Mouse (Mus musculus): Measurements from ENCODE around the gene Serpina1b.
"Not testable (repeated sequence)": the region's sequence is repeated elsewhere in the genome, so short reads cannot be mapped to it uniquely, and the experiment has no call there.

The Serpina1b gene

DNA sequence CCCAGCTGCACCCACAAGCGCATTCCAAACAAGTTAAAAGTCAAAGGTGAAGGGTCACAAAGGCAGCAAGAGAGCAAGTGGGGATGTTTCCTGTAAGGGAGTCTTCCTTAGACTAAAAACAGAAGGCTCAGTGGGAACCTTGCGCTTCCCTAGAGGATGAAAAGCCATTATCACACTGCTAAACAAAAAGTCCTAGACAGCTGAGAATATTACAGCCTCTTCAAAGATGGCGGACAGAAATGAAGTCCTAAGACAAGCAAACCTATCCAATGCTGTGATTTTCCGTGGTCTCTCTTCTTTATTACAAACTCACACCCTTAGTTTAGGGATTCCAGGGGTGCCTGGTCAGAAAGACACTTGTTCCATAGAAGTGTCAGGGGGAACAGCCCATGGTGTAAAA, at the start of gene Serpina1b:
TSS of gene Serpina1b (minus strand) at position 101 of the 400 bp plus-strand sequence.
- DNase-seq (ENCODE audit: extremely low spot score), result not testable (repeated sequence)

DNA sequence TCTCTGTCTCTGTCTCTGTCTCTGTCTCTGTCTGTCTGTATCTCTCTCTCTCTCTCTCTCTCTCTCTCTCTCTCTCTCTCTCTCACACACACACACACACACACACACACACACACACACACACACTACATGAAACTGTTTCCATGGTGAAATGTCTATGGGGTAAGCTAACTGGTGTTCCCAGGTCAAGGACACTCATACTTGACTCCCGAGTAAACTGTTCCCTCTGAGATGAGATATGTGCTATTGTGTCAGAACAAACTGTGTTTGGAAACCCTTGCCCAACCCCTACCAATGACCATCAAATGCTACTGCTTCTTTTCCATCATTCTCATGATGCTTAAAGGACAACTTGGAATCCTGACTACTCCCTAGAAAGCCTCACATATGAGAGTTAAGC, 36.7 kb upstream of the Serpina1b start:
- DNase-seq (ENCODE audit: extremely low spot score), result not testable (repeated sequence)

DNA sequence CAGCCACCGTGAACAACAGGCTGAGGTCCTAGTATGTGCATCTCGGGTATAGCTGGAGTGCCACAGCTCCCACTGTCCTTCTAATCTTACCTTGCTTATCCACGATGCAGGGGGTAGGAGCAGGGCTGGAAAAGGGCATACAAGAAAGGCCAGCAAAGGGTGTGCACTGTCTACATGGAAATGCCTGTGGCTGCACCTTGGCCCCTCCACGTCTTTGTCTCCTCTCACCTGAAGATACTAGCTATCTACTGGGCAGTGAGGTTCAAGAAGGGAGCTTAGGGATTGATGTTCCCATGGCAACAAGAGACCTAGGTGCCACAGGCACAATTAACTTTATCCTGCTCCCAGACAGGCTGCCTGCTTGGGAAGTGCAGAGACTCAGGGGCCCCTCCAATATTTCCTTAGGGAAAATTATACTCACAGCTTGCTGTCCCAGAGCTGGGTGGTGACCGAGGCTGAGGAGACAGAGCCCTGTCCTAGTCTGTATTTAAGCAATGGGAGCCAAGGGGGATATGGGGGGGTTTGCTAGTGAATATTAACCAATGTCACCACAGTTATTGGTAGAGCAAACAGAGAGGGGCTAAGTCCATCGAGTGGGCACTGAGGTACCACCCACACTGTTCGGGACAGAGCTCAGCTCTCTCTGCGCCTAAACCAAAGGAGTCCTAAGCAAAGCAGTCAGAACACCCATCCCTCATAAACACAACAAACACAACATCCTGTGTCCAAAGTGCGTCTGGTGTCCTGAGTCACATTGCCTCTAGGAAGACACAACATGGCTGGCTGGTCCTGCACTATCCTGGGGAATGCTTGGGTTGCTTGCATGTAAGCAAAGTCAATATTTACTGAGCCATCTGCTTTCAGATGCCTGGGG, 33.2 kb upstream of the Serpina1b start, which contains the start of gene Serpina1a:
TSS of gene Serpina1a (minus strand) at position 462 of the 874 bp plus-strand sequence.
- not testable (repeated sequence) for DNase-seq (ENCODE audit: extremely low spot score)

DNA sequence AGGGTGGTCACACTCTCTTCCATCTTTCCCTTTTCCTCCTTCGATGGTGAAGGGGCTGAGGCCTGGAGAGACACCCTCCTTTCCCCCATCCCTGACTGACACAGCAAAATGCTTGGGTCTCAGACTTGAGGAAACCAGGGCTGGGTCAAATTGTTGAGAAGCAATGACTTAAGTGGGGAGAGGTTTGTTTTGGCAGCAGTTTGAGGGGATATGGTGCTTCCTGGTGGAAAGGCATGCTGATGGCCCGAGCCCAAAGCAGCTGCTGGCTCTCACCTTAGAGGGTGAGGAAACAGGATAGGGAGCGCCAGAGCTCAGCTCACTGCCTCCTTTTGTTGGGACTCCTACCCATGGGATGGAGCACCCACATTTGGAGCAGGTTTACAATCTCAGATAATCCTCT, 30.8 kb upstream of the Serpina1b start:
- DNase-seq (ENCODE audit: extremely low spot score), result no peak

DNA sequence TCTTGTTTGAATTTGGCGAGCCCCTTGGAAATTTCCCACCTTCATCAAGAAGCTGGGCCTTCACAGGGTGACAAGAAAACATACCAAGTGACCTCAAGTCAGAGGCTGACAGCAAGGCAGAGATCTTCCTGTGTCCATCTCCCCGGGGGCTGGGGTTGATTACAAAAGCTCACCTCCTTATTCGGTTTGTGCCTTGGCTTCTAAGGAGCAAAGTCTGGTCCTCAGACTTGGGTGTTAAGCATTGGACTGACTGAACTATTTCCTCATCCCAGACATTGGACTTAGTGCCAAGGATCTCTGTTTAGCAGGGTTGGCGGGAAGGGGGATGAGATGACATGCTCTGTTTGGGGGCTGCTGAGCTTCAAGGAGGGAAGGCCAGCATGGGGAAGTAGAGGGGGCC, 30.4 kb upstream of the Serpina1b start:
- DNase-seq (ENCODE audit: extremely low spot score), result not testable (repeated sequence)

DNA sequence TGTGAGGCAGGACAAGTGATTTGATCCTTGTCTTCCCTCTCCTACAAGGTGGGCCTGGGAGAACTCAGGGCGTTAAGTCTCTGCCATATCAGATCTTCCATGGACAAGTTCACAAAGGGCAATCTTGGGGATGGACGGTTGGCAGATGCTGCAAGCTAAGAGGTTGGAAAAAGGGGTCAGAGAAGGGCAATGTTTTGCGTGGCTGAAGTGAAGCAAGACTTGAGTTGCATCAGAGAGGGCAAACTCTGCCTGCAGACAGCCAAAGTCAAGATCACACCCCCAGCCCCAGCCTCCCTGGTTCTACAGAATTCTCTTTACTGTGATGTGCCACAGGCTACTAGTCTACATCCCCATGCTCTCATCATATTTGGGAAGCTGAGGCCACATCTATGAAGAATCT, 29.4 kb upstream of the Serpina1b start:
- not testable (repeated sequence) for DNase-seq (ENCODE audit: extremely low spot score)

DNA sequence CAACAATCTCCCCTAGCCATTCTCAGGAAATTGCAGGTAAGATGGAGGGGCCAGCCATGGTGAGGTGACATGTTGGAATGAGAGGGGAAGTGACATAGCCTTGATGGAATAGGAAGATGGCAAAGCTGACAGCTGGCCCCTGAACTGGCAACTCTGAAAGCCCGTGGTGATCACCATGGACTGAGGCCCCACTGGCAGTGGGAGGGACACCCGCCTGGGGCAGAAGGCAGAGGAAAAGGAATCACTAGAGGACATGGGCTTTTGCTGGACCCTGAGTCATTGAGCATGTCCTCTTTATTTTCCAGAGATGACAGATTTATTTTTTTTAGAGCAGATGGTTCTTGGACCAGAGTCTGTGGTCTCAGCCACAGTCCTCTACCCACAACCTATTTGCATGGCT, 22.9 kb upstream of the Serpina1b start:
- DNase-seq (ENCODE audit: extremely low spot score), result not testable (repeated sequence)

DNA sequence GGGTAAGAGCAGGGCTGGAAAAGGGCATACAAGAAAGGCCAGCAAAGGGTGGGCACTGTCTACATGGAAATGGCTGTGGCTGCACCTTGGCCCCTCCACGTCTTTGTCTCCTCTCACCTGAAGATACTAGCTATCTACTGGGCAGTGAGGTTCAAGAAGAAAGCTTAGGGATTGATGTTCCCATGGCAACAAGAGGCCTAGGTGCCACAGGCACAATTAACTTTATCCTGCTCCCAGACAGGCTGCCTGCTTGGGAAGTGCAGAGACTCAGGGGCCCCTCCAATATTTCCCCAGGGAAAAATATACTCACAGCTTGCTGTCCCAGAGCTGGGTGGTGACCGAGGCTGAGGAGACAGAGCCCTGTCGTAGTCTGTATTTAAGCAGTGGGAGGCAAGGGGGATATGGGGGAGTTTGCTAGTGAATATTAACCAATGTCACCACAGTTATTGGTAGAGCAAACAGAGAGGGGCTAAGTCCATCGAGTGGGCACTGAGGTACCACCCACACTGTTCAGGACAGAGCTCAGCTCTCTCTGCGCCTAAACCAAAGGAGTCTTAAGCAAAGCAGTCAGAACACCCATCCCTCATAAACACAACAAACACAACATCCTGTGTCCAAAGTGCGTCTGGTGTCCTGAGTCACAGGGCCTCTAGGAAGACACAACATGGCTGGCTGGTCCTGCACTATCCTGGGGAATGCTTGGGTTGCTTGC, 2.4 kb downstream of the Serpina1b start:
- not testable (repeated sequence) for DNase-seq (ENCODE audit: extremely low spot score)

DNA sequence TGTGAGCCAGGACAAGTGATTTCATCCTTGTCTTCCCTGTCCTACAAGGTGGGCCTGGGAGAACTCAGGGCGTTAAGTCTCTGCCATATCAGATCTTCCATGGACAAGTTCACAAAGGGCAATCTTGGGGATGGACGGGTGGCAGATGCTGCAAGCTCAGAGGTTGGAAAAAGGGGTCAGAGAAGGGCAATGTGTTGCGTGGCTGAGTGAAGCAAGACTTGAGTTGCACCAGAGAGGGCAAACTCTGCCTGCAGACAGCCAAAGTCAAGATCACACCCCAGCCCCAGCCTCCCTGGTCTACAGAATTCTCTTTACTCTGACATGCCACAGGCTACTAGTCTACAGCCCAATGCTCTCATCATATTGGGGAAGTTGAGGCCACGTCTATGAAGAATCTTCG, 6.3 kb downstream of the Serpina1b start:
- DNase-seq (ENCODE audit: extremely low spot score), result not testable (repeated sequence)

DNA sequence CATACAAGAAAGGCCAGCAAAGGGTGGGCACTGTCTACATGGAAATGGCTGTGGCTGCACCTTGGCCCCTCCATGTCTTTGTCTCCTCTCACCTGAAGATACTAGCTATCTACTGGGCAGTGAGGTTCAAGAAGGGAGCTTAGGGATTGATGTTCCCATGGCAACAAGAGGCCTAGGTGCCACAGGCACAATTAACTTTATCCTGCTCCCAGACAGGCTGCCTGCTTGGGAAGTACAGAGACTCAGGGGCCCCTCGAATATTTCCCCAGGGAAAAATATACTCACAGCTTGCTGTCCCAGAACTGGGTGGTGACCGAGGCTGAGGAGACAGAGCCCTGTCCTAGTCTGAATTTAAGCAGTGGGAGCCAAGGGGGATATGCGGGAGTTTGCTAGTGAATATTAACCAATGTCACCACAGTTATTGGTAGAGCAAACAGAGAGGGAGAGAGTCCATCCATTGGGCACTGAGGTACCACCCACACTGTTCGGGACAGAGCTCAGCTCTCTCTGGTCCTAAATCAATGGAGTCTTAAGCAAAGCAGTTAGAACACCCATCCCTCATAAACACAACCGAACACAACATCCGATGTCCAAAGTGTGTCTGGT, 56.8 kb downstream of the Serpina1b start, which contains the start of gene Serpina1d:
TSS of gene Serpina1d (minus strand) at position 347 of the 606 bp plus-strand sequence.
- not testable (repeated sequence) for DNase-seq (ENCODE audit: extremely low spot score)

DNA sequence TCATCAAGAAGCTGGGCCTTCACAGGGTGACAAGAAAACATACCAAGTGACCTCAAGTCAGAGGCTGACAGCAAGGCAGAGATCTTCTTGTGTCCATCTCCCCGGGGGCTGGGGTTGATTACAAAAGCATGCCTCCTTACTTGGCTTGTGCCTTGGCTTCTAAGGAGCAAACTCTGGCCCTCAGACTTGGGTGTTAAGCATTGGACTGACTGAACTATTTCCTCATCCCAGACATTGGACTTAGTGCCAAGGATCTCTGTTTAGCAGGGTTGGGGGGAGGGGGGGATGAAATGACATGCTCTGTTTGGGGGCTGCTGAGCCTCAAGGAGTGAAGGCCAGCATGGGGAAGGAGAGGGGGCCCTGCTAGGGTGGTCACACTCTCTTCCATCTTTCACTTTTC, 59.6 kb downstream of the Serpina1b start:
- not testable (repeated sequence) for DNase-seq (ENCODE audit: extremely low spot score)

DNA sequence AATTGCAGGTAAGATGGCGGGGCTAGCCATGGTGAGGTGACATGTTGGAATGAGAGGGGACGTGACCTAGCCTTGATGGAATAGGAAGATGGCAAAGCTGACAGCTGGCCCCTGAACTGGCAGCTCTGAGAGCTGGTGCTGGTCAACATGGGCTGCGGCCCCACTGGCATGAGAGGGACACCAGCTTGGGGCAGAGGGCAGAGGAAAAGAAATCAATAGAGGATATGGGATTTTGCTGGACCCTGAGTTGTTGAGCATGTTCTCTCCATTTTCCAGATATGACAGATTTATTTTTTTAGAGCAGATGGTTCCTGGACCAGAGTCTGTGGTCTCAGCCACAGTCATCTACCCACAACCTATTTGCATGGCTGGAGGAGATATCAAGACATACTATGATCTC, 67.1 kb downstream of the Serpina1b start:
- DNase-seq (ENCODE audit: extremely low spot score), result not testable (repeated sequence)

DNA sequence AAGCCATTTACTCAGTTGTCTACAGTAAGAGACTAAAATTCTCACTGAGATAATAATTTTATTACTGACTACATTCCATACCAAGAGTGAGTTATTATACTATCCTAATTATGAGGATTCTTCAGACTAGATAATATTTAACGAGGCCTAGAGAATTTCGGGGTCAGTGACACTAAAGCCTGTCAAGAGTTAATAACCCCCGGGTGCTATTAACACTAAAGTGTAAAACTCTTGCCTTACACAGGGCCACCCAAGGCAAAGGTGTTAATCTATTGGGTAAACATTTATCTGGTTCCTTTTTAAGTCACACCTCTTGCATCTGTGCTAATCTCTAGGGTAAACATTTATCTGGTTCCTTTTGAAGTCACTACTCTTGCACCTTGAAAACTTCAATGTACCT, 69.9 kb downstream of the Serpina1b start:
- DNase-seq (ENCODE audit: extremely low spot score), result not testable (repeated sequence)

DNA sequence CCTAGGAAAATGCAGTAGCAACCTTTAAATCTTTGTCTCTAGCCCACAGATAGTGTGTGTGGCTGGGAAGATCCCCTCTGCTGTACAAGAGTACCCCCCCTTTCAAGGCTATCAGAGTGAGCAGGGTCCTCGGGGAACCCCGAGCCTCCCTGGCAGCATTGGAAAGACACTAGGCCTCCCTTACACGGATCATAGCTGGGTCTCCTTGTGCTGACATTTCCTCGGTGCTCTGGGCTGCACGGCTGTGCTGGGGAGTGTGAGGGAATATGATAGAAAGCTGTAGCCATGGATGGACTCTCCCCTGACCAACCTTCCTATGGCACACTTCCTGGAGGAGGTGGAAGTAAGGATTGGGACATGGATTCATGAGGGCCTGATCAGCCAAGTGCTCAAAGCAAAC, 84.2 kb downstream of the Serpina1b start:
- DNase-seq (ENCODE audit: extremely low spot score), result not testable (repeated sequence)

DNA sequence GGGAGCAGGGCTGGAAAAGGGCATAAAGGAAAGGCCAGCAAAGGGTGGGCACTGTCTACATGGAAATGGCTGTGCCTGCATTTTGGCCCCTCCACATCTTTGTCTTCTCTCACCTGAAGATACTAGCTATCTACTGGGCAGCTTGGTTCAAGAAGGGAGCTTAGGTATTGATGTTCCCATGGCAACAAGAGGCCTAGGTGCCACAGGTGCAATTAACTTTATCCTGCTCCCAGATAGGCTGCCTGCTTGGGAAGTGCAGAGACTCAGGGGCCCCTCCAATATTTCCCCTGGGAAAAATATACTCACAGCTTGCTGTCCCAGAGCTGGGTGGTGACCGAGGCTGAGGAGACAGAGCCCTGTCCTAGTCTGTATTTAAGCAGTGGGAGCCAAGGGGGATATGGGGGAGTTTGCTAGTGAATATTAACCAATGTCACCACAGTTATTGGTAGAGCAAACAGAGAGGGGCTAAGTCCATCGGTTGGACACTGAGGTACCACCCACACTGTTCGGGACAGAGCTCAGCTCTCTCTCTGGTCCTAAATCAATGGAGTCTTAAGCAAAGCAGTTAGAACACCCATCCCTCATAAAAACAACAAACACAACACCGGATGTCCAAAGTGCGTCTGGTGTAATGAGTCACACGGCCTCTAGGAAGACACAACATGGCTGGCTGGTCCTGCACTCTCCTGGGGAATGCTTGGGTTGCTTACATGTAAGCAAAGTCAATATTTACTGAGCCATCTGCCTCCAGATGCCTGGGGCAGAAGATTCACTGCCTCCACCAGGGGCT, 92.2 kb downstream of the Serpina1b start:
- DNase-seq (ENCODE audit: extremely low spot score), result not testable (repeated sequence)

DNA sequence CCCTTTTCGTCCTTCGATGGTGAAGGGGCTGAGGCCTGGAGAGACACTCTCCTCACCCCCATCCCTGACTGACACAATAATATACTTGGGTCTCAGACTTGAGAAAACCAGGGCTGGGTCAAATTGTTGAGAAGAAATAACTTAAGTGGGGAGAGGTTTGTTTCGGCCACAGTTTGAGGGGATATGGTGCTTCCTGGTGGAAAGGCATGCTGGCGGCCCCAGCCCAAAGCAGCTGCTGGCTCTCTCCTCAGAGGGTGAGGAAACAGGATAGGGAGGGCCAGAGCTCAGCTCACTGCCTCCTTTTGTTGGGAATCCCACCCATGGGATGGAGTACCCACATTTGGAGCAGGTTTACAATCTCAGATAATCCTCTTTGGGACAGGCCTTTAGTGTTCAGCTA, 94.6 kb downstream of the Serpina1b start:
- not testable (repeated sequence) for DNase-seq (ENCODE audit: extremely low spot score)

DNA sequence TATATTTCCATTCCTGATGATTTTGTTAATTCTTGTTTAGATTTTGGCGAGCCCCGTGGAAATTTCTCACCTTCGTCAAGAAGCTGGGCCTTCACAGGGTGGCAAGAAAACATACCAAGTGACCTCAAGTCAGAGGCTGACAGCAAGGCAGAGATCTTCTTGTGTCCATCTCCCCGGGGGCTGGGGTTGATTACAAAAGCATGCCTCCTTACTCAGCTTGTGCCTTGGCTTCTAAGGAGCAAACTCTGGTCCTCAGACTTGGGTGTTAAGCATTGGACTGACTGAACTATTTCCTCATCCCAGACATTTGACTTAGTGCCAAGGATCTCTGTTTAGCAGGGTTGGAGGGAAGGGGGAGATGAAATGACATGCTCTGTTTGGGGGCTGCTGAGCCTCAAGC, 95.1 kb downstream of the Serpina1b start:
- not testable (repeated sequence) for DNase-seq (ENCODE audit: extremely low spot score)

DNA sequence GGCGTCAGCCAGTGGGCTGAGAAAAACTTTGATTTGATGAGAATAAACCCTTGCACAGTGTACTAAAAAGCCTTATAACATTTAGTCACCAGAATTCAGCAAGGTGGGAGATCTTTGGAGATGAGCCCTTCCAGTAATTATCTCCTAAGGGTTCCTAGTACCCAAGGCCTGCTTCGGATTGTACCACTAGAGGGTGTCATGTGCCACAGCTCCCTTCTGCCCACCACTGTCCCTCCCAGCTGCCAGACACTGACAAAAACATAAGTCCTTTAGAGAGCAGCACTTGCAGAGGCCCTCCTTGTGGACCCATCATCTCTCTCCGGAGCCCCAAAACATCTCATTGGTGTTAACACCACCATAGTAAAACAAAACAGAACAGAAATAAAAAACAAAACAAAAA, 118.6 kb downstream of the Serpina1b start:
- DNase-seq (ENCODE audit: extremely low spot score), result no peak

DNA sequence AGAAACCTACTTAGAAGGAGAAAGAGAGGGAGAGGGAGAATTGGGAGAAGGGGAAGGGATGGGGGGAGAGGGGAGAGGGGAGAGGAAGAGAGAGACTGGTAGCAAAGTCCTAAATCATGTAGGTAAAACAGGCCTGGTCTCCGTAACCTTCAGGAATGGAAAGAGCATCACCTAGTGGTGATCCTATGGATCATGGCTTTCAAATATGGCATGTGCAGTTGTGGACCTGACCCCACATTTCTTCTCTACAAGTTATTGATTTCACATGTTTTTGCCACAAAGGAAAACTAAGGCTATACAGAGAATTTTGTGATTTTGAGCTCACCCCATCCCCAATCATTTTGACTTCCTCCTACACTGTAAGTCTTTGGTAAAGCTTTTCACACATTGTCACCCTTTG, 119.8 kb downstream of the Serpina1b start:
- DNase-seq (ENCODE audit: extremely low spot score), result no peak

DNA sequence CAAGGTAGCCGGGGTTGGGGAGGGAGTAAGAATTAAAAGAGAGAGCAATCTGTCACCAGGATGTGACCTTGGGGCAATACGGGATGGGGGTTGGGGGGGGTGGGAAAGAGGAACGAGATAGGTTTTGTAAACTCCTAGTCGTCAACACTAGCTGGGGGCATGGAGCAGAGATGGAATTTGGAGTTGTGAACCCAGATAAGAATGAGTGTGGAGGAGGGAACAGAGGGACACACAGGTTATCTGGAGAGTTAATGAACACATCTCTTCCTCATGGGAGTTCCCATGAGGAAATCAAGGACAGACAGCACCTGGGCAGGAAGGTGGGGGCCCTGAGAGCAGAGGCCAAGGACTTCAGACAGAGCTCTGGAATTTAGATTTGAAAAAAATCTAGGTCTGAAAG, 124.1 kb downstream of the Serpina1b start:
- DNase-seq (ENCODE audit: extremely low spot score), result no peak

DNA sequence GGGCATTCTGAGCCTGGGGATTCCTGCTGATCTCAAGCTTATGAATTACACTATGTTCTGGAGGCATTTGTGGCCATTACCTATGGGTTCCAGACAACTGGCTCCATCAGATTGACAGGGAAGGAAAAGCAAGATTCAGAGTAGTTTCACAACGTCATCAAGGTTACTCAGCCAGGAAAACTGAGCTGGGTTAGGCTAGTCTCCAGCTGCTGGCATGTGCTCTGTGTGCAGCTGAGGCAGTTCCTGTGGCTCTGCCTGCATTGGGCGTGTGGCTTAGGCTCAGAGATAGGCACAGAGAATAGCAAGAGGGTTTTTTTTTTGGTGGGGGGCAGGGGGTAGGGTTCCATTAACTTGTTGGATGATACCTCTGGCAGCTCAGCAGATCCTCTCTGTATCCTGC, 124.6 kb downstream of the Serpina1b start:
- DNase-seq (ENCODE audit: extremely low spot score), result no peak
